Mouse (Mus musculus) embryonic fibroblast, embryonic 13.5 days (primary cell): ENCODE results near the gene Rabggtb.

ENCODE experiments used
- CTCF ChIP-seq: IDR thresholded peaks from 2 replicates; pipeline ENCODE4 v1.5.1; 2011; ENCODE audit warnings: mild to moderate bottlenecking, control low read depth, low read length, moderate library complexity, borderline replicate concordance; ENCODE audit not compliant: insufficient read depth
- POLR2A ChIP-seq: IDR thresholded peaks from 2 replicates; pipeline ENCODE4 v1.6.1; 2011; ENCODE audit warnings: low read depth, mild to moderate bottlenecking, control low read depth, low read length, moderate library complexity

DNA sequence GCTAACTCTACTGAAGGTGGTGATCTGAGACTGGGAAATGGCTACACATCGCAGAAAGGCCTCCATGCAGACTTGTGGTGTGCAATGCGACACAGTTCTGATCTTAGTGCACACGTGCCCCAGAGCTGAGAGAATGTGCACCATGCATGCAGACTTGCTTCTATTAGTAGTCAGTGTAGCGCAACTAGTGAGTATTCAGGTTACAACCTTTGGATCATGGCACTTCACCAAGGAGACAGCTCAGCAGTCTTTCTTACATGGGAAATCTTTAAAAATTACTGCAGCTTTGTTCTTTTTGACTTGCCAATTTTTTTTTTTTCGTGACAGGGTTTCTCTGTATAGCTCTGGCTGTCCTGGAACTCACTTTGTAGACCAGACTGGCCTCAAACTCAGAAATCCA lies 41.4 kb downstream of the Rabggtb start:
- TF ChIP-seq POLR2A: no peak
- no peak for TF ChIP-seq CTCF
